Mouse (Mus musculus) erythroblast, embryonic 14.5 days (primary cell): Measurements from ENCODE around the gene Wfikkn1.

ENCODE experiments used
- GATA1 ChIP-seq: IDR thresholded peaks from 2 replicates; pipeline ENCODE4 v1.6.1; 2012; ENCODE audit warnings: low read length, inconsistent platforms, mixed read lengths
- TAL1 ChIP-seq: IDR thresholded peaks from 3 replicates; pipeline ENCODE4 v1.6.1; 2012; ENCODE audit warnings: low read length, inconsistent platforms, mixed read lengths

GRCm38 (mm10) chr17:25878611-25879180, 2.0 kb downstream of the Wfikkn1 start:
- TF ChIP-seq TAL1: no peak
- TF ChIP-seq GATA1: no peak
